Mouse (Mus musculus): ENCODE measurements around the gene Smarca5.

The Smarca5 gene

GRCm38 (mm10) chr8:80739155-80739924 lies at the start of gene Smarca5:
Gene Smarca5, minus strand, starts transcription at chr8:80739497.
- POLR2A ChIA-PET, result interaction anchor here (0.6 to 3.2 kb wide), 22 partner anchors 10 to 1708 kb away, joined by 3 to 53 read pairs (median 4); partner anchors contain the start of genes Usp38 (in 4 of the 4), Abce1 (in 1 of the 4) and Anapc10 (in 1 of the 4)
- CTCF ChIA-PET, result interaction anchor here in 2 of 4 experiments (0.6 to 1.8 kb wide), 3 partner anchors 14 to 299 kb away, joined by 3 to 6 read pairs (median 3); no protein-coding TSS in a partner anchor

GRCm38 (mm10) chr8:80784559-80784958 lies 45.3 kb upstream of the Smarca5 start:
- POLR2A ChIA-PET, result interaction anchor here in 1 of 4 experiments (1.0 to 1.7 kb wide), 4 partner anchors 9 to 31 kb away, joined by 3 to 6 read pairs (median 5); no protein-coding TSS in a partner anchor
- CTCF ChIA-PET, result interaction anchor here in 1 of 4 experiments (0.8 kb wide), 1 partner anchor 27 kb away, joined by 3 read pairs; no protein-coding TSS in a partner anchor

- CTCF ChIA-PET, result interaction anchor here in 1 of 4 experiments (0.9 kb wide), 1 partner anchor 8 kb away, joined by 3 read pairs; no protein-coding TSS in a partner anchor
- POLR2A ChIA-PET, result interaction anchor here in 1 of 4 experiments (1.1 to 1.8 kb wide), 4 partner anchors 10 to 22 kb away, joined by 3 to 6 read pairs (median 6); no protein-coding TSS in a partner anchor
These were observed 44.0 kb upstream of the Smarca5 start for GRCm38 (mm10) chr8:80783271-80783670.

GRCm38 (mm10) chr8:80781338-80781737 lies 42.0 kb upstream of the Smarca5 start:
- POLR2A ChIA-PET, result interaction anchor here in 2 of 4 experiments (0.6 to 2.1 kb wide), 6 partner anchors 10 to 233 kb away, joined by 3 to 5 read pairs (median 3); partner anchors contain the start of gene Usp38 (in 1 of the 2)

GRCm38 (mm10) chr8:80780271-80780670 lies 41.0 kb upstream of the Smarca5 start:
- ChIA-PET POLR2A (interaction anchor here in 1 of 4 experiments (1.2 to 2.1 kb wide), 3 partner anchors 11 to 18 kb away, joined by 3 to 5 read pairs (median 4); no protein-coding TSS in a partner anchor), CTCF (interaction anchor here in 1 of 4 experiments (1.1 to 1.4 kb wide), 2 partner anchors 12 to 19 kb away, joined by 4 read pairs; no protein-coding TSS in a partner anchor)

More at GRCm38 (mm10) chr8:80781338-80781737, 42.0 kb upstream of the Smarca5 start:
- CTCF ChIA-PET, result interaction anchor here in 2 of 4 experiments (0.6 to 1.4 kb wide), 6 partner anchors 9 to 67 kb away, joined by 3 to 4 read pairs (median 3); no protein-coding TSS in a partner anchor

- CTCF ChIA-PET, result interaction anchor here in 2 of 4 experiments (0.6 kb wide), 2 partner anchors 38 to 88 kb away, joined by 3 read pairs; no protein-coding TSS in a partner anchor
- POLR2A ChIA-PET, result interaction anchor here in 1 of 4 experiments (1.0 to 1.6 kb wide), 4 partner anchors 10 to 238 kb away, joined by 3 to 4 read pairs (median 4); partner anchors contain the start of gene Usp38
These were observed 37.1 kb upstream of the Smarca5 start for GRCm38 (mm10) chr8:80776436-80776835.

GRCm38 (mm10) chr8:80772732-80773460 lies 33.6 kb upstream of the Smarca5 start:
- POLR2A ChIA-PET, result interaction anchor here in 2 of 4 experiments (0.6 to 1.4 kb wide), 5 partner anchors 10 to 236 kb away, joined by 3 to 6 read pairs (median 3); no protein-coding TSS in a partner anchor

GRCm38 (mm10) chr8:80768451-80768850 lies 29.2 kb upstream of the Smarca5 start:
- ChIA-PET CTCF (no interaction called here), POLR2A (interaction anchor here in 2 of 4 experiments (0.7 kb wide), 3 partner anchors 9 to 246 kb away, joined by 3 to 4 read pairs (median 3); partner anchors contain the start of gene Usp38 (in 1 of the 2))

More at GRCm38 (mm10) chr8:80772732-80773460, 33.6 kb upstream of the Smarca5 start:
- CTCF ChIA-PET, result interaction anchor here in 2 of 4 experiments (0.6 to 1.7 kb wide), 6 partner anchors 8 to 87 kb away, joined by 3 to 6 read pairs (median 3); no protein-coding TSS in a partner anchor

GRCm38 (mm10) chr8:80753017-80753715 lies 13.9 kb upstream of the Smarca5 start:
- POLR2A ChIA-PET, result interaction anchor here (0.6 to 1.8 kb wide), 17 partner anchors 9 to 241 kb away, joined by 3 to 8 read pairs (median 3); partner anchors contain the start of genes Smarca5 (in 2 of the 4) and Gab1 (in 1 of the 4)
- CTCF ChIA-PET, result interaction anchor here (0.6 to 2.5 kb wide), 23 partner anchors 9 to 245 kb away, joined by 3 to 10 read pairs (median 3); partner anchors contain the start of gene Smarca5 (in 1 of the 4)

- ChIA-PET POLR2A (interaction anchor here (0.6 to 1.8 kb wide), 8 partner anchors 8 to 262 kb away, joined by 3 to 6 read pairs (median 3); partner anchors contain the start of genes Gab1 (in 1 of the 4) and Usp38 (in 1 of the 4)), CTCF (interaction anchor here in 2 of 4 experiments (0.6 to 2.5 kb wide), 7 partner anchors 10 to 590 kb away, joined by 3 to 10 read pairs (median 3); partner anchors contain the start of gene Inpp4b (in 1 of the 2))
These were observed 13.1 kb upstream of the Smarca5 start for GRCm38 (mm10) chr8:80752429-80752828.

GRCm38 (mm10) chr8:80749091-80749490 lies 9.8 kb upstream of the Smarca5 start:
- ChIA-PET POLR2A (interaction anchor here in 2 of 4 experiments (0.6 to 1.9 kb wide), 4 partner anchors 8 to 267 kb away, joined by 3 to 9 read pairs (median 4); partner anchors contain the start of gene Smarca5 (in 1 of the 2)), CTCF (interaction anchor here in 1 of 4 experiments (0.6 kb wide), 1 partner anchor 50 kb away, joined by 4 read pairs; no protein-coding TSS in a partner anchor)

GRCm38 (mm10) chr8:80739932-80740331 lies 635 bp upstream of the Smarca5 start:
- CTCF ChIA-PET, result interaction anchor here in 2 of 4 experiments (0.6 to 1.8 kb wide), 3 partner anchors 13 to 298 kb away, joined by 3 to 6 read pairs (median 3); no protein-coding TSS in a partner anchor
- POLR2A ChIA-PET, result interaction anchor here (0.6 to 3.2 kb wide), 21 partner anchors 10 to 1709 kb away, joined by 3 to 53 read pairs (median 4); partner anchors contain the start of genes Usp38 (in 4 of the 4), Abce1 (in 1 of the 4) and Anapc10 (in 1 of the 4)

GRCm38 (mm10) chr8:80738388-80739154 lies 726 bp downstream of the Smarca5 start:
- ChIA-PET CTCF (interaction anchor here in 1 of 4 experiments (1.1 kb wide), 1 partner anchor 258 kb away, joined by 3 read pairs; no protein-coding TSS in a partner anchor), POLR2A (interaction anchor here (0.6 to 3.2 kb wide), 28 partner anchors 9 to 1027 kb away, joined by 3 to 53 read pairs (median 4); partner anchors contain the start of genes Usp38 (in 4 of the 4), Abce1 (in 1 of the 4), Anapc10 (in 1 of the 4) and Gab1 (in 1 of the 4))

GRCm38 (mm10) chr8:80738046-80738387 lies 1.3 kb downstream of the Smarca5 start:
- ChIA-PET CTCF (no interaction called here), POLR2A (interaction anchor here (0.6 to 3.2 kb wide), 22 partner anchors 9 to 277 kb away, joined by 3 to 53 read pairs (median 4); partner anchors contain the start of genes Usp38 (in 3 of the 4), Gab1 (in 1 of the 4) and Gypa (in 1 of the 4))

GRCm38 (mm10) chr8:80732326-80732725 lies 7.0 kb downstream of the Smarca5 start:
- CTCF ChIA-PET, result no interaction called here
- POLR2A ChIA-PET, result interaction anchor here in 2 of 4 experiments (0.6 to 1.2 kb wide), 3 partner anchors 18 to 27 kb away, joined by 3 to 5 read pairs (median 3); no protein-coding TSS in a partner anchor
